Mouse (Mus musculus) CD4-positive helper T cell, adult 2 months (primary cell): Measurements from ENCODE around the gene Myh13.

Experiments used
- DNase-seq: peaks from one replicate; pipeline ENCODE4 v3.0.0-alpha.2; 2012; ENCODE audit warnings: low read depth, missing footprints, low spot score

Gene Myh13

DNA sequence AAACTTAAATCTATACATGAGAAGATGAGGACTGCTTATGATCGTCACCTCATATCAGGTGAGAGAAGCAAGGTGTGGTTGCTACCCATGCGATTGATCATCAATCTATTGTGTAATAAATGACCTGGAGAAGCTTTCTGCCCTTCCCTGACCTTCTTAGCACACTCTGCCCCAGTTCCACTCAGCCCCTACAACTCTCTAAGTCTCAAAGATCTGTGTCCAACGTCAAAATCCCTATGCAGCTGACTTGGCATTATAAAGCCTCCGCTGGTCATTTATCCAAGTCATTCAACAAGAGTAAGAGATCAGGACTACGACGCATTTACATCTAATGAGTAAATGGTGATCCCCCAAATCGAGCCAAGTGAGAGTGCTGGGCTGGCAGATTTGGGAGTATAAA is at the start of gene Myh13:
Myh13 (plus strand) TSS at position 301 of the 400 bp plus-strand sequence.
- no peak for DNase-seq

DNA sequence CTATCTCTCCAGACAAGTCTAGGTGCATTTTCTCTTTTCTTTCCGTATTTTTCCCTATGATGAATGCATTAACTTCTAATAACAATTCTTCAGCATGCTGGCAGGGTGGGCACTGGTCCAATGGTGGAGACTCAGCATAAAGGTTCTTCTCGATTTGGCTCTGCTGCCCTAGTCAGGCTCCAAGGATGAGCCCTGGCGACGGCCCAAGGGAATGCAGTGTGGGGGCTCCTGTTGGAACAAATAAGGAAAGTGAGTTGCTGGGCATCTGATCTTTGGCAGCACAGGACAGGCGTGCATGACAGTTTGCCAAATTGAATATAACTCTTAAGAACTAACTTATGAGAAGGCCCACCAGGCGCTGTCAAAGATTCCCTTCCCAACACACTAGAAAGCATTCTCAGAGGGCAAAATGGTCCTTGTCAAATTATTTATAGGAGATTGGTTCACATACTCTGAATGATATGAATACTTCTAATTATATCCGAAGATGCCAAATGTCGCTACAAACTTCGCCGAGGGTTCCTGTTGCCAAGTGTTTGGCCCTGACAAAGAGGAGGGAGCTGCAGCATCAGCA is 44.8 kb upstream of the Myh13 start, which contains the start of gene Myh8:
Myh8 (plus strand) TSS at position 524 of the 574 bp plus-strand sequence.
- DNase-seq: no peak

DNA sequence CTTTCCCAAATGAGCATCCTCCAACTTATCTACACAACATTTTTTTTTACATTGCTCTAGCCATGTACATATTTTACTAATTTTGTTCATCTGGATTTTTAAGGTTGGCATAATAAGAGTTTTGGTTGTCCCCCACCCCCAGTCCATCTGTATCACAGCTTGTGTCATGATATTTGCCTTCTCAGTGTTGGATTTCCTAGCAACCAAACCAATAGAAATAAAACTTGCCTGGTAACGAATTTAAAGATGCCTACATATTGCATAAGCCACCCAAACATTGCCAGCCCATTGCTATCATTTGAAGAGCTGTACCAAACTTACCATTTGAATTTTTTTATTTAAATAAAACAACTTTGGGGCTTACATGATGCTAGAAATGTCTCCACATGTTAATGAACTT is 28.0 kb upstream of the Myh13 start:
- no peak for DNase-seq

DNA sequence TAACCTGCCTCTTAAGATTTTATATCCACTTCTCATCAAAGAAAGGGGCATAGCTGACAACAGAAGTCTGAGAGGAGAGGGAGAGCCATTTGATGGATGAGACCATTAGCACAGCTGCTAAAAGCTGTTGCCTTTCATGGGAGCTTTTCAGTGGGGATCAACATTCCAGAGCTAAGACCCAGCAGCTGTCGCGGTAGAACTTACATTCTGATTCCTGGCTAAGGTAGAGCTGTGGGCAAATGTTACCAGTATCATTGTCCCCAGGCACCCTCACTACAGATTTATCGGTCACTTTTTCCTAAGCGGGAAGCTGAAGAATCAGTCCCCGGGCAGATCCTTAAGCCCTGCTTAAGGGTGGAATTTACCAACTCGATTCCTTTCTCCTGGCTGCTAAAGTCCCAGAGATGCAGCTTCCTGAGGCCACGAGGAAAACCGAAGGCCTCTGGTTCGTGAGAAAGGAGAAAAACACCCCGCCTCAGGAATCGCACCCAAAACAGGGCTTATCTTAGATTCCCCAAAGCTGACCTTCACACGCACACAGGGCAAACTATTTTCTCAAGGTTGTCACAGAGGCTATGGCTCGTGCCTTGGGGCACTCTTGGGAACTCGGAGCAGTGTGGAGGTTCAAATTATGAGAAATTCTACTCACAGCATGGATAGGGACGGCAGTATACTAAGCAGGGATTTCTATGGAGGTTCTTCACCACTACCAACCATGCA is 7.6 kb upstream of the Myh13 start:
- DNase-seq: no peak

DNA sequence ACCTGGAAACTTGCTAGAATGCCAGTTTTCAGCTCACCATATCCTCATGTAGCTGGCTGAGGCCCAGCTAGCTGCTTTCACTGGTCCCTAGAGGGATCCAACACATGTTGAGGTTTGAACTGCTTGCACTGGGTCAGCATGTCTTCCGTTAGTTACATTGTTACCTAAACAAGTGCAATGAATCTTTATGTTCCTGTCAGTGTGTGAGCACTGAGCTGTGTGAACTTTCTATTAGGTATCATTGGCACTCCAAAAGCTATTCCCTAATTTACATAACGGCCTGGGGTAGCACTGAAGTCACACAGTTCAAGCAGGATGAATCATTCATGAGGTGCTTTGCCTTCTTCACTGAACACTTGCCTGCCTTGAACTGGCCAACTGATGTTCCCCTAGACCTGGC is 5.1 kb downstream of the Myh13 start:
- DNase-seq: no peak

DNA sequence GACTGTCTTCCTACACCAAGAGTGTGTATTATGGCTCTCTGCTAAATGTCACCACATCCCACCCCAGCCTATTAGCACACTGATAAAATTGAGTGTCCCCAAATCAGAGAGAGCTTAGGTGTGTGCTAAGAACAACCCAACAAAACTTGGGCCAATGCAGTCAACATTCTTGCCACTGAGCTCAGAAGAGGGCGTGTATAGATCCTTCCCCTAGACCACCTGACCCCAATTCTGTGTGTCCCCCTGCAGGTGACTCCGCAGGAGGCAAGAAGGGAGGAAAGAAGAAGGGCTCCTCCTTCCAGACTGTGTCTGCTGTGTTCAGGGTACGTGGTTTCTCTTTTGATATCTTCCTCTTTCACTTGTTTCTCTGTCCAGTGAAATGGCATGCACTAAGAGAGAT is 23.1 kb downstream of the Myh13 start:
- no peak for DNase-seq

DNA sequence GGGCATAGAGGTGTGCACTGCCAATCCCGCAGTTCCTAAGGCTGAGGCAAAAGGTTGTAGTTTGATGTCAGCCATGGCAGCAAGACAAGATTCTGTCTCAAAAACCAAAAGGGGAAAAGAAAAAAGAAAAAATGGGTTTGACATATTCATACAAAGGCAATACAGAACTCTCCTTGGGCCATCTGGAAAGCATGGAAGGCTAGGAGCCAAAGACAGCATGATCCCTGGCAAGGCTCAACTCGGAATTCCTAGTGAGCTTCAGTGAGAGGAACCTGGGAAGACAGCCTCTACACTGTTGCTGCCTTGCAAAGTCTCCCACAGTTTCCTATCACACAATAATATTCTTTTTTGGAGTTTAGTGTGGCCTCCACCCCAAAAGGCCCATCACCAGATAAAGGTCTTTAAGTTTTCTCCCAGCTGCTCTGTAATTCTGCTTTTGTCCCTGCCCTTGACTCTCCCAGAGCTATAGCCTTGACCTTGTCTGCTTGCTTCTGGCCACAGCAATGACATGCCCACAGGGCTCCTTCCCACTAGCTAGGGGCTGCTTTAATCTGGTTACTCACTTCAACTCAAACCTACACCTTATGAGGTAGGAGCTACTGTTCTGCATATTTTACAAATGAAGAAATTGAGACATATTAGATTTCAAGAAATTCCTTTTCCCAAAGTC is 23.9 kb downstream of the Myh13 start:
- DNase-seq: no peak

DNA sequence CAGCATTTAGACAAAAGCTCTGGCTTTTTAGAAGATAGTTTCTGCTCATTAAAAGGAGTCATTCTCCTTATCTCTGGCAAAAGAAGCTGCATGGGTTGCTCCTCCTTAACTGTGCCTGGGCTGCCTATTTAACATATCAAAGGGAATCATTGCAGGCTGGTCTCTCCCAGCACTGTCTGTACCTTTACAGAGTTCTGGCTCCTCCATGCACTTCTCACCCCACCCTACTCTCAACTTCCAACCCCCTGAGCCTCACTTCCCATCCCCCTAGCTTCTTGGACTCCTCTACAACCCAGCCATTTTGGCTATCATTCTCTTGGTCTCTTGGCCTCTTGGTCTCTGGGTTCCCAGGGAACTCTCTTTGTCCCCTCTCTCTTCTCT is 24.4 kb downstream of the Myh13 start:
- no peak for DNase-seq

DNA sequence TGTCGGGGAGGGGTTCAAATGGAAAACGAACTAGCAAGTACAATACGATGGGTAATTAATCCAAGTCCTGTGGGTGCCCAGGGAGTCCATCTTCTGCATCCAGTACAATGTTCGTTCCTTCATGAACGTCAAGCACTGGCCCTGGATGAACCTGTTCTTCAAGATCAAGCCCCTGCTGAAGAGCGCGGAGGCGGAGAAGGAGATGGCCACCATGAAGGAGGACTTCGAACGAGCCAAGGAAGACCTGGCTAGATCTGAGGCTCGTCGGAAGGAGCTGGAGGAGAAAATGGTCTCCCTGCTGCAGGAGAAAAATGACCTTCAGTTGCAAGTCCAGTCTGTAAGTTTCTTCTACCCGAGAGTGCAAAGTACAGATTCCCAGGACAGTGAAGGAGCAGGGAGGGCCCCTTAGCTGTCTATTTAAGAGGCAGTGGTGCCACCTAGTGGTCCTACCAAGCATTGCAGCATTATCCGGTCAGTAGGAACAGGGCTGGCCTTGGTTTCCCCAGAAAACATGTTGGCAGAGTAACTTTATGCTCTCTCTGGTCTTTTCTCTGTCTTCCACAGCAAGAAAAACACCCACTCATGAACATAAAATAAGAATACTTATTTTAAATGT is 28.8 kb downstream of the Myh13 start:
- DNase-seq: peak; percentile 10

DNA sequence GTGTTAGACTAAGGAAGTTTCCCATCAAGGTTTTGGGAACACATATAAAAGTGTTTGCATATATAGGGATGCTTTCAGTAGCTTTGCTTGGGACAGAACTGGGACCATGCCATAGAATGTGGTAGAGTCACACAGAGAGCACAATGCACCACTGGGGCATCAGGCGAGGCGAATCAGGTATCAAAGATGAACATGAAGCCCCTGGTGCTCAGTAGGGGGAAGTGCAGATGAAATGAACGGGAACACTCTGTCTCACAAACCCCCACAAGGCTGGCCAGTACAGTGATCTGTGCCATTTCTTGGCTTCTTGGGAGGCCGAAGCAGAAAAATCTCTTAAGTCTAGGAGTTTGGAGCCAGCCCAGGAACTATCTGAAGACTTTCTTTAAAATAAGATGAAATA is 31.6 kb downstream of the Myh13 start:
- no peak for DNase-seq

DNA sequence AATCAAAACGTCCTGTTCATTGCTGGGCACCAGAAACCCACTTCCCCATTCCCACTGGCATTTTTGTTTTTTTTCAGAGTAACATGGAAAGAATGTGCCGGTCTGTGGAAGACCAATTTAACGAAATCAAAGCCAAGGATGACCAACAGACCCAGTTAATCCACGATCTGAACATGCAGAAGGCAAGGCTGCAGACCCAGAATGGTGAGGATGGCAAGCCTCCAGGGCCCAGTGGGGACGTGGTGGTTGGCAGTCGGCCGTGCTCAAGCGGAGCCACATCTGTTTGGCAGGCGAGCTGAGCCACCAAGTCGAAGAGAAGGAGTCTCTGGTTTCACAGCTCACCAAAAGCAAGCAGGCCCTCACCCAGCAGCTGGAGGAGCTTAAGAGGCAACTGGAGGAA is 36.6 kb downstream of the Myh13 start:
- DNase-seq: no peak

DNA sequence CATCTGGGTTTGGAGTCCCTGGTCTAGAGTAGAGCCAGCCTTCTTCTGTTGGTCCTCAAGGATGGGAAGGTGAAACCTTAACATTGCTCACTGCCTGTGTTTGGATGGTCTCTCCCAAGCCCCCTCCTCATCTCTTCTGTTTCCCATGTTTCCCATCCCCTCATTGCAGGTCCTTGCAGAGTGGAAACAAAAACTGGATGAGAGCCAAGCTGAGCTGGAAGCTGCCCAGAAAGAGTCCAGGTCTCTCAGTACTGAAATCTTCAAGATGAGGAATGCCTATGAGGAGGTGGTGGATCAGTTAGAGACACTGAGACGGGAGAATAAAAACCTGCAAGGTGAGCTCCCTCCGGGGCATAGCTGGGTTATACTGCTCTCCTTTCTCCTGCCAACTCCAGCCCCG is 40.8 kb downstream of the Myh13 start:
- no peak for DNase-seq

DNA sequence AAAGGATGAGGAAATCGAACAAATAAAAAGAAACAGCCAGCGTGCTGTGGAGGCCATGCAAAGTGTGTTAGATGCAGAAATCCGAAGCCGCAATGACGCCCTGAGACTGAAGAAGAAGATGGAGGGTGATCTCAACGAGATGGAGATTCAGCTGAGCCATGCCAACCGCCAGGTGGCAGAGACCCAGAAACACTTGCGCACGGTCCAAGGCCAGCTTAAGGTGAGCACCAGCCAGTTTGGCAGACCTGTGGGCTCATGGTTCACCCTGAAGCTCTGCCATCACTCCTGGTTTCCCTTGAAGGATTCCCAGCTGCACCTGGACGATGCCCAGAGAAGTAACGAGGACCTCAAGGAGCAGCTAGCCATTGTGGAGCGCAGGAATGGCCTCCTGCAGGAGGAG is 43.1 kb downstream of the Myh13 start:
- DNase-seq: no peak

DNA sequence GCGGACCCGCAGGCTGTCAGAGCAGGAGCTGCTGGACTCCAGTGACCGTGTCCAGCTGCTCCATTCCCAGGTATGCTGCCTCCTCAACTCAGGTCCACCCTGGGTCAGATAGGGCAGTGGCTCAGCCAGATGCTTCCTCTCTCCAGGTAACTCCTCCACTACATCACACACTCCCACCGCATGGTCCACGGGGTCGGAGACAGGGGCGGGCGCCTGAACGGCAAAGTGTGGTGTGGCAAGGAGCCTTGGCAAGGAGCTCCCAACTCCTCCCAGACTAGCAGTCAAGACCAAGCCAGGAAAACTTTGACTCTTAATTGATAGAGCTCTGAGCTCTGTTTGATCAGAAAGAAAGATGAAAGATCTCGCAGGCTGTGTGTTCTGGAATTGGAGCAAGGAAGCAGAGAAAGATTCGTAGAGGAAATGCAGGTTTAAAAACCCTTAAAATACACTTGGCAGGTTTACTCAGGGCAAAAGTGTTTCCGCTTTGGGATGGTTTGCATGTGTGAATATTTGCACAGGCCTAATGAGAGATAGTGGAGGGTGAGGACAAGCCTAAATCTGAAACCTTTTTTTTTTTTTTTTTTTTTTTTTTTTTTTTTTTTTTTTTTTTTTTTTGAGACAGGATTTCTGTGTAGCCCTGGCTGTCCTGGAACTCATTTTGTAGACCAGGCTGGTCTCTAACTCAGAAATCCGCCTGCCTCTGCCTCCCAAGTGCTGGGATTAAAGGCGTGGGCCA is 43.7 kb downstream of the Myh13 start:
- no peak for DNase-seq

DNA sequence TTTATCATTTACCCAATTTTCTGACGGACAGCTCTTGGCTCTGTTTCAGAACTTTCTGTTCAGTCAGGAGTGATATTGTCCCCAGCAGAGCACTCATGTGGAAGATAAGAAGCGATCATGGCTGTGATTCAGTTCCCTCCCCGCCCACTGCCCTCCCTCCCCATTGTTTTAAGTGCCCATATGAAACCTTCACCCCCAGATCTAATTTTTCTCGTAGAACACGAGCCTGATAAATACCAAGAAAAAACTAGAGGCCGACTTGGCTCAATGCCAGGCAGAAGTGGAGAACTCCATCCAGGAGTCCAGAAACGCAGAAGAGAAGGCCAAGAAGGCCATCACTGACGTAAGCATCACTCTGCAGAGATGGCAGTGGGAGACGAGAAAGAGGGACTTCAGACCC is 45.5 kb downstream of the Myh13 start:
- no peak for DNase-seq

DNA sequence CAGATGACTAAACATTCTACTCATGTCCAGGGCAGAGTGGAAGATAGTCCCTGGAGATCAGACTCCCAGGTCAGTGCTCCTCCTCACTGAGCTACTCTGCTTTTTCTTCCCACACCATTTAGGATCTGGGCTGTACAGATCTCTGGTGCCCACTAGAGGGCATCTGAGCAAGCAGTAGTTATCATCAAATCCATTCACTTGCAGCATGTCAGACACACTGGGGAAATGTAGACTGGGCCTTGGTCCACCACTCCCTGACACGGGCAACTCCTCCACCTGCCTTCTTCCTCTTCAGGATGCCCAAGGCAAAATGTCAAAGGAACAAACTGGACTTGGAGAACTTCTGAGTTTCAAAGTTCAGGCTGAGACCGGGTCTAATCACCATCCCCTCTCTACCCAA is 51.9 kb downstream of the Myh13 start:
- DNase-seq: no peak

DNA sequence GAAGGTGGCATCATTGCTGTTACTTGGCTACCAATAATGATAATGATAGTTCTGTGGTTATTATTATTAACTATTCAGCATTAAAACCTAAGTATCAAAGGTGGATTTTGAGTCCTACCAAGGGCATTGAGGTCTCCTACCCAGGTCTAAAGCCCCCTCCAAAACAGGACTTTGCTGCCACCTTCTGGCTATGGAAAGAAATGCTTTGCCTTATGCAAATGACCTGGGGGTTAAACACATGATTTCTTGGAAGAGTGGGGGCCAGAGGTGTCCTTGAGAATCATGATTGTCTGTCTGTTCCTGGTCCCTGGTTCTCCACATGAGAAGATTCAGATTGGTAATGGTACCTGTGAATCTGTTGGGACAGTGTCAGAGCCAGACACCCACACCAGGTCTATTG is 54.9 kb downstream of the Myh13 start:
- no peak for DNase-seq

DNA sequence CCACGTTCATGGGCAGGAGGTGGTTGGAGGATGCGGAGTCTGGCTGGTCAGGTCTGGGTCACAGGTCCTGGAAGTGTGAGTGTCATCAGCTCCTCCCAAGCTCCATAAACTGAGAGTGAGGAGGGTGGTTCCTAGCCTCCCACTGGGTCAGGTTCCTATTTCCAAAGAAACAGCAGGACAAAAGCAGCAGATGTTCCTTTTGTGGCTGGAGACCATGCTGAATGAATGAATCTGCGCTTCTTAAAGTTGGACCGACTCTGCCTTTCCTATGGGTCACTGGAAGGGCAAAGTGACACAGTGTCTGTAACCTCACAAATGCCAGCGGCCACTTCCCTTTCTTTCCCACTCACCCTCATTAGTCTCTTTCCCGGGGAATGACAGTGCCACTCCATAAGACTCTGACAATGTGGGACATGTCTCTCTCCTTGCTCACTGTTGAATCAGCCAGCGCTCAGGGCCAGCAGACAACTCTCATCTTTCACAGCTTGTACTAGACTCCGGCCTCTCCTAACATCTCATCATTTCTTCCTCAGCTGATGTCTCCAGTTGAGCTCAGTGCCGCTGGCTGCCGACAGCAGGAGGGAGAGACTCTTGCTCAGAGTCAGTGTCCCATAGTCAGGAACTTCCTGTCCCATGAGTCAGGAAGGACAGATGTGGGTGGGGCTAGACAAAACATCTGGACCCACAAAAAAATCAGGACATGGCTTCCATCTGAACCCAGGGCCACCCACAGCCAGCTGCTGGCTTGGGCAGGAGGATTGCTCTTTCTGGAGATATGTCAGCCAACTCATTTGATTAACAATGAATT is 58.4 kb downstream of the Myh13 start:
- no peak for DNase-seq

DNA sequence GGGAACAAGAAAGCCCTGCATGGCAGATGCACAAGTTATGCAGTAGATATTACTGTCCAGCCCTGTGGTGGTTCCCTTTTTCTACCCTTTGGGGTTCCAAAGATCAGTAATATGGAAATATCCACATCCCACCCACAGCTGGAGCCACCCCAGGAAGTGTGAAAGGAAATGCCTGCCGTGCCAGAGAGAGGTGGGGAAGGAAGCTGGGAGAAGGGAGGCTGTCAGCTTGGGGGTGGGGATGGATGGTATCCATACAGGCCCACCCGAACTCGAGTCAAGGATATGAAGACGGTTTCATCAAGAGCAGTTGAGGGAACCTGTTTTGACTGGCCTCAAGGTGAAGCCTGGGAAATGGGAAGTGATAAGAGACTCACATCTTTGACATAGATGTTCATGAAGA is 60.4 kb downstream of the Myh13 start:
- DNase-seq: no peak

DNA sequence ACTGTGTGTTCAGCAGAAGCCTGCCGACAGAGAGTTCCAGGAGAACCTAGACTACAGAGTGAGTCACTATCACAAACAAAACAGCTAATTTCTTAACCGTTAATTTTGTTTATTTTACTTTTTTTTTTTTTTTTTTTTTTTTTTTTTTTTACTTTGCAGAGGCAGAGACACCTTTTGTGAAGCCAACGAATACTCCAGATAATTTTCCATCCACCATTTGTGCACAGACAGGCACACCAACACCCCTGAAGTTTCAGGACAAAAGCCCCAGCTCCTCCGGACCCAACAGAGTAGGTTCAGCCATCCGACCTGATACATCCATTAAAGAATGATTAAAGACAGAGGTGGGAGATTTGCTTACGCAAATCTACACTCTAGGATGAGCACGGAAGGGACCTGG is 63.2 kb downstream of the Myh13 start:
- DNase-seq: no peak

DNA sequence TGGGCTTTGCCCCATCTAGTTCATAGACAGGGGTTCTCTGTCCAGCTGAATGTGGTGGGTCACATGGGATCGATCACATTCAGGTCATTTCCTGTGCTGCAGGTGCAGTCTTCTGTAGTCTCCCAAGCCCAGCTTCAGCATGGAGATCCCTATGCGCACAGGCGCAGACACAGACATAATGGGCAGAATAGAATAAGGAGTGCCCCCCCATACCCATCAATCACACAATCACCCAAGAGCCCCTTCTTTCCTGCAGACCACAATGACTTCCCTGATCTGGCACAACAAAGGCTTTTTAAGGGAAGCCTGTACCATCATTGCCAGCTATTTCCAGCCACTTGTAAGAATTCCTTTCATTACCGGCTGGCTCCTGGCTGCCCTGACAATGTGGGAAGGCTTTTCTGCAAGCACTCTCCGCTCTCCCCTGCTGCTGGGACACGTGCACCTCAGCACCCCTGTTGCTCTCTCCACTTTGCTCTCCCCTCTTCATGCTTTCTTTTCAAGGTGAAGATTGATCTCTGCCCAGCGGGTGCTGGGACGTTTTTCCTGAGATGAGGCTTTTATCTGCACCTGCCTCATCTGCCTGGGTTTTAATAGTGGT is 65.5 kb downstream of the Myh13 start:
- no peak for DNase-seq
